Mouse (Mus musculus): Measurements from ENCODE around the gene Fmnl3.
A peak's percentile ranks its signal among the peaks of the same experiment; 100 is the strongest.

Fmnl3 gene

DNA sequence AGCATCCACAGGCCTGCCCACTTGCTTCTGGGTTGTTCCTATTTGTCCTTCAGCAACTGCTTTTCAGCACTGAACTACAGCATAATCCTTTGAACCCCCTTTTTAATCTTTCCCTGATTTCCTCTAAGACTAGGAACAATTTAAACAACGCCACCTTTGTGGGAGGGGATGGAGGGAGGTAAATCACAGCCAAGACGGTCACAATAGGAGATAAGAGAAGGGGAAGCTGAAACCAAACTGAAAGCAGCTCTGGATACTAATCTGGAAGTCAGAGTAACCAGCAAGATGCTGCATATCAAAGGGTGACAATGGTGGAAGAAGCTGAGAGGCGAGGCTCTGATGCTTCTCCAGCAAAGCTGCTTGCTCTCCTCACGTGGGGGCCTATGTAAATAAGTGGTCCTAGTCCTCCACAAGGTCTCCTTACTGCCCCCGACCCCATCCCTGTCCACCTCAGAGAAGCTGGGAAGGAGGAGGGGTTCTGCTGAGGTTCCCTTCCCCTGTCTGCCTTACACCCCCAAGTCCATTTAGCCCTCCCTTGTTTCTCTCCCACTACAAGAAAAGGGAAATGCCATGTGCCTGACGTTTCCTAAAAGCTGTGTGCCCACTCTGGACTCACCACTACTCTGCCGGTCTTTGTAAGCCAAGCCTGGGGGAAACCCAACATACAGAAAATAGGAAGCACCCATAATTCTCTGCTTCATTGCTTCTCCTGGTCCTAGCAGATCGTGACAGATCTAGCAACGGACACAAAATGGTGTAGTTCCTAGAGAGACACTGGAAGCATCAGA is 27.9 kb downstream of the Fmnl3 start:
- DNase-seq: no peak

DNA sequence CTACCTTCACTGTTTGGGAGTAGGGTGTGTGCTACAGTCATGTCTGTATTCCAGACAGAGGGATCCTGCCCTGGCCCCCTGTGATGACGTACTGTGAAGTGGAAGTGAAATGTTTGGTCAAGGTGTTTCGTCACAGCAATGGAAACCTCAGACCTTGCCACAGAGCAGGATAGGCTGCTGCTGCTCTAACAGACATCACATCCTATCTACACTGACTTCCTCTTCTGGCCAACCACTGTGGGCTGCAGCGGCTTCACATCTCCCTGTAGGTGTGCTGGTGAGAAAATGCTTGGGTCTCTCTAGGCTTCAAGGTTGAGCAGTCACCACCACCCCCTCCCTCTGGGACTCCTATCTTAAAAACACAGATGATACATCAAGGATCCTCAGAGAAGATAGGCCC is 29.2 kb downstream of the Fmnl3 start:
- DNase-seq: no peak

DNA sequence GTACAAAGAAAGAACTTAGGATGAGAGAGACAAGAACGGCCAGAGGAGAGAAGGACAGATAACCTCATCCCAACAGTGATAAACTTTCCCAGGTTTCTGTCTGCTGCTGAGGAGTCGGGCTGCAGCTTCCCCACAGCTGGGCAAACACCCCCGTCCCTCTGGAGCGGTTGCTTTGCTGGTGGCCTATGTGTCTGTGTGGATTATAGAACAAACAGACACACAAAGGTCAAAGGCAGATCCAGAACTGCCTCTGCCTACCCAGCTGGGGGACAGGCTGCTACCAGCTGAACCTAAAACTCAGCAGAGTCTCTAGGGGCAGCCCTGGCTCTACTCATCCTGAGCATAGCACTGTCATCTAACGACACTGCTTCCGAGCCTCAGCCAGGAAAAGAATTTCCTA is 30.6 kb downstream of the Fmnl3 start:
- DNase-seq: no peak

DNA sequence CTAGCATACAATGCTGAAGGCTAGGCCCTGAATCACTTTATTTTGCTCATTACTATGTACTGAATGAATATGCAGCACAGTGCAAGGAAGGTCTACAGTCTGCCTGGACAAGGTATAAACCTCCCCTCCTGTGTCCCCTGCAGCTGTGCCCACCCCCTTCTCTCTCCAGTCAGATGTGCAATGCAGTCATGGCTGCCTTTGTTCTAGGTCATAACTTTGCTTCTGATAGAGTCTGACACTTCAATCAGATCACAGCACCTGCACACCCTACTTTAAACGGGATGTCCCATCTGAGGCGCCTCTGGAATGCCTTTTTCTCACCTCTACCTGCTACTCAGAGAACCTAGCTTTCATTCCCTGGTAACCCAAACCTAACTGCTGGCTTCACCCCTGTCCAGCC is 31.4 kb downstream of the Fmnl3 start:
- no peak for DNase-seq

DNA sequence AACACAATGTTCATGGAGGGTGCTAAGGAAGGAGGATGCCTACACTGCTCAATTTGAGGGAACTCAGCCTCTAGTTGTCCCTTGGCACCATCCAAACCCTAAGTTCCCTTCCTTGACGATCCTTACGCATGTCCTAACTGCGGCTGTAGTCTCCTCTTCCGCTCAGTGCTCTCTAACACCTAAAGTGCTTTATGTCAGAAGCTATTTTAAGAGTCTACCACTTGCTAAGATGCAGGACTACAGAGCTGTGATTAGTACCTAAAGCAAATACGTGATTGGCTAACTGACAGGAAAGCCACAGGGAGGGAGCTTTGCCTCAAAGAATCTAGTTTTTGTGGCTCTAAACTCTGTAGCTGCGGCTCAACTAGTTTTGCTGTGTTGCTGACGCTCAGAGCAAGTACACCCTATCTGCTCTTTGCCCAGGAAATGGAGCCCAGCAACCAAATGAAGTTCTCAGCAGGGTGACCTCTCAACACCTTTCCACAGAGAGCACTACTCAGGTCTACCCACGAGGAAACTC is 34.4 kb downstream of the Fmnl3 start:
- DNase-seq: no peak

DNA sequence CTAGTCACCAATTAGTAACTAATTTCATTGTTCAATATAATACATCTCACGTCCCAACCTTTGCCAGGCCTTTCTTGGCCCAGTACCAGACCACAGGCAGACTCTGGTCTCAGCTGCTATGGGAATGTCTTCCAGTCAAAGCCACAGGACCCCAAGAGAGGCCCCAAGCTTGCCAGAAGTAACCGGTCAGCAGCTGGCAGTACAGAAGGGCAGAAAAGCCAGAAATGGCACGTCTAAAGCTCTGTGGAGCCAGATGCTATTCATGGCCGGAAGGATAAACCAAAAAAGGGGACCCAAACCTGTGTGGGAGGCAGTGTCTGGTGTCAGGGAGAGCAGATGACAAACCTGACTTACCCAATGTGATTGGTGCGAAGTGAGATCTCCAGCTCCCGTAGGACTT is 35.8 kb downstream of the Fmnl3 start:
- no peak for DNase-seq

DNA sequence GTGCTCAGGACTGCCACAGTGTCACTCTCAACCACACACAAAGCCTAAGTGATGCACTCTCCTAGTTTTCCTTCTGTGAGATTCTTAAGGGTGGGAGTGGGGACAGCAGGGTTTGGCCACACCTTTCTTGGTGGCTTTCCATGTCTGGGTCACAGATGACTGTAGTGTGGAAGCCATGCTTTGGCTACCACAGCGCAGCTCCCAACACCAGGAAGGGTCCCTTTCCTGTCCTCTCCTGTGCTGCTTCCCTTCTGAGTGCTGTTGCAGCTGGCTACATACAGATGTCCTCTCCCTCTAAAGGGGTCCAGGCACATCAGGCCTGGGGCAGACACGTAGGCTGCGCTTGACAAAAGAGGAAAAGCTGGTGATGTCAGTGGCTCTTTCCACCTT is 36.6 kb downstream of the Fmnl3 start:
- no peak for DNase-seq

DNA sequence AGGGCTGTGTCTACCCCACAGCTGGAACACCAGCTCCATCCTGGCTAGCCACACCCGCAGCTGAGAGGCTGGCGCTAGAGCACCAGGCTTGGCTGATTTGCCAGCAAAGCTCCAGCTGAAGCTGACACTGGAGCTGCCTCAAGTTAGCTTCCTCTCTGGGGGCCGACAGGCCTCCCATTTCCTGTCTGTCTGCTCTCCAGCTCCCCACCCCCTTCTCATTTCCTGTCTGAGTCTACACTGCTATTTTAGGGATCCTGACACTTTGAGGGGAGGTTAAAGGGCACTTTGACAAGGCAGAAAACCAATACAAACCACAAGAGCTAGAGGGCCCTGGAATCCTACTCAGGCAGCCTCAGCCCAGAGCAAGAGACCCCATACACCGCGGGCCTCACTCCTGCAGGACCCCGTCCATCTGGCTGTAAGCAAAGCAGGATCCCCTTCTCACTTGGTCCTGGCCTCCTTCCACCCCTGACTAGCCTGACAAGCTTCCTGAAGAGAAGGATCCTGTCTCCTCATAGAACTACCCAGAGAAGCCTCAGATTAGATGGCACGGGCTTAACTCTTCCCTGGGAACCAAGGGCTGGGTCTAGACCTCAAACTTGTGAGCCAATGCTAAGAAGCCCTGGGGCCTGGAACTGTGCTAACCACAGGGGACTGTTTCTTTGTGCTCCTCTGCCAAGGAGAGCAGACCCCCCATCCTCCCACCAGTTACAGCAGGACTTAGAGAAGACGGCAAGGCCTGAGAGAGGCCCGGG is 37.2 kb downstream of the Fmnl3 start:
- DNase-seq: no peak

DNA sequence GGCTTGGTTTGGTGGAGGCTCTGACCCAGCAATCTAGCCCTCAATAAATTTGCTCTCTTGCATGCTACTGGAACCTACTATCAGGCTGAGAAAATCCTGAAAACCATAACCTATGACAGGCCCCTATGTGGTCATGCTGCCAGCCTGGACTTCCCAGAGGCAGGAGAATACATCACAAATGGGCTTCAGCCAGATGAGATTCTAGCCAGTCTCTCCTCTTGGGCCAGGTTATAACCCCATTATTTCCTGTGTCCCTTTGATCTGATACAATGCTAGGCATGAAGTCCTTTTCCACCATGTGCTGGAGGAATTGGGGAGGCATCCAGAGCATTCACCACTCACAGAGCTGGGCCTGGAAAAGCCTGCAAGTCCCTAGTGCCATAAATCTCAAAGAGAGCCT is 38.2 kb downstream of the Fmnl3 start:
- DNase-seq: no peak

DNA sequence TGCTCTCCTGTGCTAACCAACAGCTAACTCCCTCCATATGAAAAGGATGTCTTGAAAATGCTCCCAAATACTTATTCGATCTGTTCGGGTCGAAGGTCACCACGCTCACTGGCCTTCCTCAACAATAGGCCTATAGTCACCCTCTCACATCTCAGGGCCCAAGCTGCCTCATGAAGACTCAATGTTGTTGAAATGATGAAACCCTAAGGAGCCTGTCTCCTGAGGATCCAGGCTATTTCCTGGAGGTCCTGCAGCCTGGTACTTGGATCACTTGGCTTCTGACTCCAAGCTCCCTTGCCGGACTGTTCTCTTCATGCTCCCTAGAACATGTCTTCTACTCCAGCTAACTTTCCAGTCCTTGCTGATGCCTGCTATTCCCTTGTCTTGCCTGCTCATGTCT is 38.9 kb downstream of the Fmnl3 start:
- DNase-seq: no peak

DNA sequence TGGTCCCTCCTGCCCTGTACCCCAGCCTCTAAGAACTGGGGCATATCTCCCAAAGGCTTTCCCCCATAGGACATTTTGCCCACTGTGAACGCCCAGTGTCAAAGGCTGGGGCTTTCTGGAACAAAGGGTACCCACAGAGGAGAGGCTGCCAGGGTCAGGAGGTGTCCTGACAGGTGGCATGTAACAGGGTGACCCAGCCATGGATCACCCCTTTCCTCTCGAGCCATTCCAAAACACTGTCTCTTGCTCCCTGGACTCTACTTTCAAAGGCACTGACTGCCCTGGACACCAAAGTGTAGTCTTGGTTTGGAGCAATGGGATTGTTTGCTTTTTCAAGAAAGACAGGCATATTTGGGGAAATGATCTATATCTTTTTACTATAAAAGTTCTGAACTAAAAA is 40.0 kb downstream of the Fmnl3 start:
- DNase-seq: no peak

DNA sequence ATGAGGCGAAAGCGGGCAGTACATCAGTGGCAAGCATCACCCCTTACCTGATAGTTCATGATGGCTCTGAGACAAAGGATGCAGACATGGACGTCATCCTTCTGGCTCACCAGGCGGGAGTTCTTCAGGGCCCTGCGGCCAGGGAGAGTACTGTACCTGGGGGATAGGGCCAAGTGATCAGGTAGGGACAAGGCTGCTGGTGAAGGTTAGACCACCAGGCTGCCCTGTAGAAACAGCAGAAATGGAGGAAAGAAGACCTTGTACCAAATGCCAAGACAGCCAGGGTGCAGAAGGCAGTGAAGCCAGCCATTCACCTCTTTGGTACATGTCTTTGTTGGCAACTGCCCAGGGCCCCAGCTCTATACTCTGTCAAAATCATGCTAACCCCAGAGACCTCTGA is 42.3 kb downstream of the Fmnl3 start:
- DNase-seq: no peak

DNA sequence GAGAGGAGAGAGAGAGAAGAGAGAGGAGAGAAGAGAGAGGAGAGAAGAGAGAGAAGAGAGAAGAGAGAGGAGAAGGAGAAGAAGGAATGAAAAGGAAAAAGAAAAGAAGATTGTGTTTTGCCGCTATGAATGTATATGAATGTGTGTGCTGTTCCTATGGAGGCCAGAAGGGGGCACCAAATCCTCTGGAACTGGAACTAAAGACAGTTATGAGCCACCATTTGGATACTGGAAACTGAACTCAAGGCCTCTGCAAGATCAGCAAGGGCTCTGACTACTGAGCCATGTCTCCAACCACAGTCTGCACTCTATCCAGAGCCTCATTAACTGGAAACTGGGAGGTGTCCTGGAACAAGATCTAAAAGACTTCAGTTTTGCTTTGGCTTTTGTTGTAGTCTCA is 43.3 kb downstream of the Fmnl3 start:
- no peak for DNase-seq

DNA sequence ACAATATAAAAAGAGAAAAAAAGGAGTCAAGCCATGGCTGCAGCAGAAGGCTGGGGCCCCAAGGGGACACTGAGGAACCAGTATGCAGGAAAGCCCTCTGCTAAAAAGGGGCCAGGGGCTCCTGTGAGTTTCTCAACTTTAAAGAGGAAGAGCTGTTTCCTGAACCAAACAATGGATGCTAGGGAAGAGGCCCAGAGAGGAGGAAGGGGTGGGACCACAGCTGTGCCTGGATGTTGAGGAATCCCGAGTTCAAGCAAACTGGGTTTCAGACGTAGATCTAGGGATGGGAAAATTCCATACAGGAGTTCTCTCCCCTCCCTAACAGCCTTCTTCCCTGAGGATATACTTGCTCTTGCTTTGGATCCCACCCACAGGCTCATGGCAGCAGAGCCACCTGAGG is 43.9 kb downstream of the Fmnl3 start:
- DNase-seq: no peak

DNA sequence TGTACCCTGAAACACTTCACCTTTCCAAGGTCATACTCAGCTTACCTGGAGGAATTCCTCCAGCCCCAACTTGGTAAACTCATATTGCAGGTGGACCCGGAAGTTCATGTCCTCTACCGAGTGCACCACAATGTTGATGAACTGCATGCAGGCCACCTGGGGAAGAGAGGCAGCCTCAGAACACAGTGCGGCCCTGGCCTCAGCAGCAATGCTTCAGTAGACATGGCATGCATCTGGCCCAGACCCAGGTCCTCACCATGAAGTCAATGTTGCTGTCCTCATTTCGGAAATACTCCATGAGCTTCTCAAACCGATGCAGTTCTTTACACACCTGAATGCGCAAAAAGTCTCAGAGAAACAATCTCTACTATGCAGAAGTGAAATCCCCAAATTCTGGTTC is 44.7 kb downstream of the Fmnl3 start:
- no peak for DNase-seq

DNA sequence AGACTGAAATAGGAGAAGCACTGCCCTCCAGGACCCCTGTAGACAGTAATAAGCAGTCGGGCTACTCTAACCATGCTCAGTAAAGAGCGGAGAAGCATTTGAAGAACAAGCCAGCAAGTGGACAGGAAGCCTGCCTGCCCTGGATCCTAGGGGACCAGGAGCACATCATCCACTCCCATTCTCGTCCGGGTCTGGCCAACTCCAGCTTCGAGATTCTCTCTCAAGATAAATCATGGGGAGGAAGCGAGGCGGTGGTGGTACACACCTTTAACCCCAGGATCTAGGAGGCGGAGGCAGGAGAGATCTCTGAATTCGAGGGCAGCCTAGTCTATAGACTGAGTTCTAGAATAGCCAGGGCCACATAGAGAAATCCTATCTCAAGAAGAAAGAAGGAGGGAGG is 46.1 kb downstream of the Fmnl3 start:
- DNase-seq: no peak

DNA sequence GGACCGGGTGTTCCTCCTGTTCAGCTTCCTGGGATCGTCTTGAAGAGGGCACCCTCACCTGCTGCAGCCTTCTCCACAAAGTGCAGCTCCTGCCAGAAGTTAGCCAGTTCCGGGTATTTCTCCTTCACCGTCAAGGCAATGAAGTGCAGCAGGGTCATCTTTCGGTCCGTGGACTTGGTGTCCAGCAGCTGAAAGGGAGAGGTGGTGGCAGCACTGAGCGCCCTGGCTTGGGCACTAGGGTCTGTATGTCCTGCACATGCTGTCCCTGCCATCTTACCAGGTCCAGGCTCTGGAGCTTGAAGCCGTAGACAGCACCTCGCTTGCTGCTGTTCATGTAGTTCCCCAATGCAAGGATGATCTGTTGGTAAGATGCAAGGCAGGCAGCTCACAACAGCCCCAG is 49.3 kb downstream of the Fmnl3 start:
- no peak for DNase-seq

DNA sequence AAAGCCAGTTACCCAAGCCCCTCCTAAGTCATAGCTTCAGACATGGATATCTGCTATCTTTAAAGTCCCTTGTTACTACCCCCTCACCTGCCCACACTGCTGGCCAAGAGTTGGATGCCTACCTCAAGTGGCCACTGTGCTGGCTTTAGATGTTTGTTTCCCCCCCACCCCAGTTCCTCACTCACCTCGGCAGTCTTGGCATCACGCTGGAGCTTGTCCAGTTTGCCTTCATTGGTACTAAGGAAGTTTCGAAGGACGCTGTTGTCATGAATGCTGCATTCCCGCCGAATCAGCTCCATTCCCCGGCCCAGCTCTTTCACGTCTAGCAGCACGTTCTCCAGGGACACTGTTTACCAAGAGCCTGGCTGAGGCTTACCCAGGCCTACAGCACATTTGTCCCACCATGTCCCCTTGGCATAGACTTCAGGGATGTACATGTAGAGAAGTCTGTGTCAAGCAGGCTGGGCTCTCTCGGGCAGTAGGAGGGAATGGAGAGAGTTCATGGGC is 50.1 kb downstream of the Fmnl3 start:
- DNase-seq: no peak

DNA sequence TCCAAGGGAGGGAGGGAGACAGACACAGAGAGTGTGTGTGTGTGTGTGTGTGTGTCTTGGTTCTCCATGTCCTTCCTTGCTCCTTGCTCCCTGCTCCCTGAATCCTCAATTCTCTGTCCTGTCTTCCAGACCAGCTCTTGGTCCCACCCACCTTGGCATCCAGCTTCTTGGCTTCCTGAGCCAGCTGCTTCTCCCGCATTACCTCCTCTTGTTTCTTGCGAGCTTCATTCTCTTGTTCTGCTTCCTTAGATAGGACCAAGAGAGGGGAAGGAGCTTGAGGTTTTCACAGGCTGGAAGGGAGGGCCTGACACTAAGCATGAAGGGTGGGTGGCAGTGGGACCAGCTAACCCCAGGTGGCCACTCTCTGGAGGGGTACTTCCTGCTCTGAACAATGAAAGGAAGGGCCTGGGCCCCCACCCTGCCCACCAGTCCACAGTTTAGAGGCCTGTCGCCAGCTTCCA is 50.8 kb downstream of the Fmnl3 start:
- no peak for DNase-seq

DNA sequence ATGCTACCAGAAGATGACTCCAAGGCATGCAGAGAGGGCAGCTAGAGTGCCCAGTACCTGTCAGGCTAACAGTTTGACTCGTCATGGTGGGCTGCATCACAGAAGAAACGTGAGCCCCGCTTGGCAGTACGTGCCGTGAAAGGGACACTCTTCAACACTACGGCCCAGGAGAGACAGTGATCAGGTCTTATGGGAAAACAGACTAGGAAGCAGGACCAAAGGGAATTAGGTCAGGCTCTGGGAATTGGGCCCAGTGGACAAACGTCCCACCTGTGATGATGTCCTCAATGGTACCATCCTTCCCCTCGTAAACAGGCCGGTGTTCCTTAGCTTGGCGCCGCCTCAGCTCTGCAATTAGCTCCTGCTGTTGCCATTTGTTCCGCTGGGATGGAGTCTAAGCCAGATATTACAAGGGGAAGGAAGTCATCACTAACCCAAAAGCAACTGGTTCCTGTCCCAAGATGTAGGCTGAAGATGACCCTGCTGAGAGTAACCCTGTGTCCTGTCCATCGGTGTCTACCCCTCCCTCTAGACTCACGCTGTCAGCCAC is 51.3 kb downstream of the Fmnl3 start:
- peak; percentile 81 for DNase-seq

DNA sequence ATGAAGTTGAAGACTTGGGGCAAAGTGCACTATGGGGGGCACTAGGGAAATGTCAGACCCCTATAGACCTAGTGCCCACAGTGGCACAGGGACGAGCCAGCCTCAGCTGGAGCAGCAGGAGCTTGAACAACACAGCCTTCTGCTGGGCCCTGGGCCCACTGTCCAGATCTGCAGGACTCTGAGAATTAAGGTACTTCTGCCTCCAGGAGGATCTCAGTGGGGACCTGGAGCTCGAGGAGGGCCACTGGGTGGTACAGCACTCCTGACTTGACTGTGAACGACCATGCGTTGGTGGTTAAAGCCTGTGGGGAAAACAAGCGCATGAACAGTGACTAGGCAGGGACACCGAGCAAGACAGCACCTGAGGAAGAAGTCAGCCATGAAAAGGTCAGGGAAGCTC is 52.2 kb downstream of the Fmnl3 start:
- peak; percentile 30 for DNase-seq

DNA sequence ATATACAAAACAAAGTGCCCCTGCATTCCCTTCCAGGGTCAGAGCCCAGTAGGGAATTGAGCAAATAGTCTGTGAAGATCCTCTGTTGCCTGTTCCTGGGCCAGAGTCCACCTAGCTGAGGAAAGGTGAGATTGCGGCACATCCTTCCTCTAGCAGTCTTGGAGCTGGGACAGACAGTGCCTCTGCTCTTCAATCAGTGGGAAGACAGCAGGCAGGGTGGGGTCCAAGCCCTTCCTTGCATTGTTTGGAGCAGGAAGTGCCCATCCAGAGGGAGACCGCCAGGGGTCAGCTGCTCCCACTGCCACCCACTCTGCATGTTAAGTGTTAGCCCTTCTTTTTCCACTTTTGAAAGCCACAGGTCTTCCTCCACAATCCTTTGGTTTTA is 53.0 kb downstream of the Fmnl3 start:
- peak; percentile 25 for DNase-seq

DNA sequence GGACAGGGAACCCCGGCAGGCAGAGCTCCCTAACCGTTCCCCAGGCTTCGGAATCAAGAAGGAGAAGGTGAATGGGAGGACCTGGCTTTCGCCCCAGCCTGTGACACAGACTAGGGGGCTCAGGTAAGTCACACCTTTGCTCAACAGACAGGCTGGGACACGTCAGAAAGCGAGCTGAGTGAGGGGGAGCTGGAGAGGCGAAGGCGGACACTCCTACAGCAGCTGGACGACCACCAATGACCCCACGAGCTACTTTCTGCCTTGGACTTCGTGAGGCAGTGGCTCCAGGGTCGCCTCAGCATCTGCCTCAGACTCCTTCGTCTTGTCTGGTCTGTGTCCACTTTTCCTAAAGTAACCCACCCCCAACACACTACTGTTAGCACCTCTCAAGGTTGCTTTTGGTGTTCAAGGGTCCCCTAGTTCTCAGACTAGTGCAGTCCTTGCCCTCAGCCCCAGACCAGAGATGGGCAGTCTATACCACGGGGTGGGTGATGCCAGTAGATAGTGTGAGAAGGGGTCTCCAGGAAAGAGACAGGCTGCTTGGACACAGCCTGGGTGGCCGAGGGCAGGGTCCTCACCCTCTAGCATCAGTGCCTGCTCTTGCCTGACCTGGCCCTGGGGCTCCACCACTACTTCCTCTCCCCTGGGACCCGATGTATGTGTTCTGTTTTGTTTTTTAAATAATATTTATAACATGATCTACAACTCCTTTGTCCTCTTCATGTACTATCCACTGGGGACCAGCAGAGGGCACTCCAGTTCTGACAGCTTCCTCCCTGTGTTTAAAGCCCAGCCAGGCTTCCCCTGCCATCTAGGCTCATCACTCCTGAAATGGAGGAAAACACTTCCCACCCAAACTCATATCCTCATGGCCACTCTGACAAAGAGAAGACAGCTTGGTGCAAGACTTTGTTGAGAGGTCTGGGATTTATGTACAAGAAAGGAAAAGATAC is 53.7 kb downstream of the Fmnl3 start:
- DNase-seq: peak; percentile 76
